Mouse (Mus musculus) G1E (cell line): ENCODE data around the gene Msantd1. TPM values are rescaled to one million over a fixed set of nuclear protein-coding genes. Genes with fewer than 3 reads are reported as not detected.
A peak's percentile ranks its signal among the peaks of the same experiment; 100 is the strongest.

Experiments used
- ATAC-seq: 2 replicates; pipeline ENCODE4 v1.8.0; 2016; ENCODE audit warnings: mild to moderate bottlenecking; ENCODE audit not compliant: insufficient number of reproducible peaks, poor library complexity, low FRiP score, severe bottlenecking; ENCODE audit errors: extremely low read depth
- DNase-seq: peaks from one replicate; pipeline ENCODE4 v3.0.0; 2012; ENCODE audit warnings: low spot score
- H3K27me3 ChIP-seq: 2 replicates; pipeline ENCODE4 v1.6.1; 2012; ENCODE audit warnings: mild to moderate bottlenecking, low read length, inconsistent platforms; ENCODE audit not compliant: insufficient read depth
- H3K36me3 ChIP-seq: replicated peaks from 2 replicates; pipeline ENCODE3; 2012; ENCODE audit warnings: mild to moderate bottlenecking, inconsistent platforms
- H3K4me1 ChIP-seq: 2 replicates; pipeline ENCODE4 v1.6.1; 2012; ENCODE audit warnings: low read depth, low read length, inconsistent platforms, mixed read lengths; ENCODE audit not compliant: insufficient read depth
- H3K4me3 ChIP-seq: 2 replicates; pipeline ENCODE4 v1.5.1; 2012; ENCODE audit warnings: low read depth, mild to moderate bottlenecking, inconsistent platforms, low read length, moderate library complexity, mixed read lengths
- H3K9me3 ChIP-seq: replicated peaks from 2 replicates; pipeline ENCODE4 v1.6.1; 2012; ENCODE audit warnings: inconsistent platforms
- CTCF ChIP-seq: IDR thresholded peaks from 2 replicates; pipeline ENCODE4 v1.5.1; 2012; ENCODE audit warnings: low read depth, low read length, inconsistent platforms, mixed read lengths
- GATA1 ChIP-seq: IDR thresholded peaks from 2 replicates; pipeline ENCODE4 v1.6.1; 2012; ENCODE audit warnings: borderline replicate concordance, low read length, inconsistent platforms, mixed read lengths
- GATA2 ChIP-seq: IDR thresholded peaks from 2 replicates; pipeline ENCODE4 v1.6.1; 2012; ENCODE audit warnings: low read depth, low read length, inconsistent platforms, borderline replicate concordance
- POLR2AphosphoS5 ChIP-seq: IDR thresholded peaks from 2 replicates; pipeline ENCODE4 v1.6.1; 2012; ENCODE audit warnings: low read depth, low read length, inconsistent platforms; ENCODE audit not compliant: insufficient replicate concordance
- TAL1 ChIP-seq: conservative IDR thresholded peaks from 2 replicates; pipeline ENCODE4 v1.6.1; 2012; ENCODE audit warnings: low read depth, low read length, inconsistent platforms, mixed read lengths
- polyA plus RNA-seq: library from polyadenylated mRNA; stranded (reverse); fragments of >175 nt; gene quantifications from 2 replicates; pipeline ENCODE4 v1.2.3, GENCODE M21; 2012
- total RNA-seq, 2 experiments: library from RNA; stranded (forward) in 1 of 2; stranded (reverse) in 1 of 2; fragments of 200-1000 nt in 1 of 2; fragments of >200 nt in 1 of 2; fragmentation: Nextera tagmentation in 1 of 2; gene quantifications; 2 replicates each; pipeline ENCODE4 v1.2.3; 2014 to 2017

Gene Msantd1
- total and polyA plus RNA-seq, 3 experiments = 0.20 to 0.22 TPM; not detected in 1

GRCm38 (mm10) chr5:34957015-34957414, 49.2 kb downstream of the Msantd1 start:
- Histone ChIP-seq H3K4me1 (peaks cover 40% of the 10 kb centered on the region), H3K9me3 (no peaks in the 10 kb centered on the region), H3K27me3 (peaks cover 39% of the 10 kb centered on the region), H3K36me3 (no peaks in the 10 kb centered on the region), H3K4me3 (no peak overlapping the region)
- ATAC-seq (no peak), DNase-seq (no peak)
- TF ChIP-seq POLR2AphosphoS5 (no peak), GATA2 (no peak), GATA1 (no peak), TAL1 (no peak), CTCF (no peak)

- no peaks in the 10 kb centered on the region for H3K9me3 ChIP-seq
- DNase-seq (peak; percentile 37), ATAC-seq (peak; percentile 49)
- peak overlapping the region; percentile 11; the same call in 1 of the 2 replicates for H3K4me3 ChIP-seq
- peaks cover 24% of the 10 kb centered on the region for H3K27me3 ChIP-seq
- no peaks in the 10 kb centered on the region for H3K36me3 ChIP-seq
- H3K4me1 ChIP-seq = peaks cover 44% of the 10 kb centered on the region
- TF ChIP-seq GATA1 = no peak
- TF ChIP-seq CTCF = no peak
- peak; percentile 71; the same call in 1 of the 2 replicates for TF ChIP-seq TAL1
- no peak for TF ChIP-seq GATA2
Measured at GRCm38 (mm10) chr5:34960021-34960420, 52.2 kb downstream of the Msantd1 start.

GRCm38 (mm10) chr5:34965531-34965930, 57.7 kb downstream of the Msantd1 start:
- no peak for TF ChIP-seq CTCF
- TF ChIP-seq TAL1 = no peak
- TF ChIP-seq GATA2 = no peak
- no peak for TF ChIP-seq POLR2AphosphoS5
- no peak for TF ChIP-seq GATA1
- Histone ChIP-seq H3K36me3 (no peaks in the 10 kb centered on the region), H3K4me3 (no peak overlapping the region), H3K27me3 (peaks cover 2% of the 10 kb centered on the region; the same call in 1 of the 2 replicates), H3K9me3 (no peaks in the 10 kb centered on the region), H3K4me1 (peaks cover 21% of the 10 kb centered on the region)
- DNase-seq (no peak), ATAC-seq (no peak)

- peaks cover 2% of the 10 kb centered on the region; the same call in 1 of the 2 replicates for H3K27me3 ChIP-seq
- no peak for TF ChIP-seq GATA1
- TF ChIP-seq TAL1 = no peak
- TF ChIP-seq CTCF = no peak
- TF ChIP-seq POLR2AphosphoS5 = no peak
- TF ChIP-seq GATA2 = no peak
- no peaks in the 10 kb centered on the region for H3K36me3 ChIP-seq
- H3K9me3 ChIP-seq = no peaks in the 10 kb centered on the region
- H3K4me1 ChIP-seq = peaks cover 2% of the 10 kb centered on the region; the same call in 1 of the 2 replicates
- no peak for ATAC-seq
- DNase-seq = no peak
- H3K4me3 ChIP-seq = no peak overlapping the region
Measured at GRCm38 (mm10) chr5:34968386-34968785, 60.6 kb downstream of the Msantd1 start.

- Histone ChIP-seq H3K4me1 (peaks cover 29% of the 10 kb centered on the region), H3K9me3 (no peaks in the 10 kb centered on the region), H3K36me3 (no peaks in the 10 kb centered on the region), H3K27me3 (peaks cover 4% of the 10 kb centered on the region), H3K4me3 (no peak overlapping the region)
- ATAC-seq (no peak), DNase-seq (no peak)
- no peak for TF ChIP-seq POLR2AphosphoS5
- TF ChIP-seq CTCF = no peak
- no peak for TF ChIP-seq GATA1
- TF ChIP-seq TAL1 = no peak
- TF ChIP-seq GATA2 = no peak
Measured at GRCm38 (mm10) chr5:34972471-34972870, 64.7 kb downstream of the Msantd1 start.

Other genes starting within 250 kb of the Msantd1 start
- 56.8 and 82.3 TPM in 2 replicates for gene Nop14, start 247.9 kb upstream of the Msantd1 start, total RNA-seq (2014; fragmentation: Nextera tagmentation)
- 39.7 and 48.1 TPM in 2 replicates for gene Nop14, start 247.9 kb upstream of the Msantd1 start, total RNA-seq (2017)
- 34.6 and 39.5 TPM in 2 replicates for gene Nop14, start 247.9 kb upstream of the Msantd1 start, polyA plus RNA-seq
- 1.2 and 5.9 TPM in 2 replicates for gene Grk4, start 247.6 kb upstream of the Msantd1 start, total RNA-seq (2014; fragmentation: Nextera tagmentation)
- 0.16 and 2.5 TPM in 2 replicates for gene Grk4, start 247.6 kb upstream of the Msantd1 start, total RNA-seq (2017)
- gene Grk4, start 247.6 kb upstream of the Msantd1 start, polyA plus RNA-seq = 0.17 and 0.34 TPM in 2 replicates
- 51.1 and 54.5 TPM in 2 replicates for gene Htt, start 146.3 kb upstream of the Msantd1 start, total RNA-seq (2014; fragmentation: Nextera tagmentation)
- 24.4 and 26.5 TPM in 2 replicates for gene Htt, start 146.3 kb upstream of the Msantd1 start, total RNA-seq (2017)
- 4.7 and 4.9 TPM in 2 replicates for gene Htt, start 146.3 kb upstream of the Msantd1 start, polyA plus RNA-seq
- 6.5 and 14.3 TPM in 2 replicates for gene Rgs12, start 41.4 kb downstream of the Msantd1 start, total RNA-seq (2014; fragmentation: Nextera tagmentation)
- gene Rgs12, start 41.4 kb downstream of the Msantd1 start, total RNA-seq (2017) = 5.7 and 9.5 TPM in 2 replicates
- gene Rgs12, start 41.4 kb downstream of the Msantd1 start, polyA plus RNA-seq = 1.8 and 1.9 TPM in 2 replicates
- not detected in 2 replicates for gene Hgfac, start 133.5 kb downstream of the Msantd1 start, total RNA-seq (2014; fragmentation: Nextera tagmentation)
- 0.27 and 0.93 TPM in 2 replicates for gene Hgfac, start 133.5 kb downstream of the Msantd1 start, total RNA-seq (2017)
- gene Hgfac, start 133.5 kb downstream of the Msantd1 start, polyA plus RNA-seq = not detected in 2 replicates
- gene Dok7, start 148.8 kb downstream of the Msantd1 start, total RNA-seq (2014; fragmentation: Nextera tagmentation) = not detected in 2 replicates
- not detected in 2 replicates for gene Dok7, start 148.8 kb downstream of the Msantd1 start, total RNA-seq (2017)
- gene Dok7, start 148.8 kb downstream of the Msantd1 start, polyA plus RNA-seq = not detected in 2 replicates
- gene Lrpap1, start 197.8 kb downstream of the Msantd1 start, total RNA-seq (2014; fragmentation: Nextera tagmentation) = 12.4 and 17.5 TPM in 2 replicates
- 42.5 and 44.5 TPM in 2 replicates for gene Lrpap1, start 197.8 kb downstream of the Msantd1 start, total RNA-seq (2017)
- gene Lrpap1, start 197.8 kb downstream of the Msantd1 start, polyA plus RNA-seq = 10.5 and 20.8 TPM in 2 replicates